Mouse (Mus musculus): ENCODE data around the gene Nudt19.

DNA sequence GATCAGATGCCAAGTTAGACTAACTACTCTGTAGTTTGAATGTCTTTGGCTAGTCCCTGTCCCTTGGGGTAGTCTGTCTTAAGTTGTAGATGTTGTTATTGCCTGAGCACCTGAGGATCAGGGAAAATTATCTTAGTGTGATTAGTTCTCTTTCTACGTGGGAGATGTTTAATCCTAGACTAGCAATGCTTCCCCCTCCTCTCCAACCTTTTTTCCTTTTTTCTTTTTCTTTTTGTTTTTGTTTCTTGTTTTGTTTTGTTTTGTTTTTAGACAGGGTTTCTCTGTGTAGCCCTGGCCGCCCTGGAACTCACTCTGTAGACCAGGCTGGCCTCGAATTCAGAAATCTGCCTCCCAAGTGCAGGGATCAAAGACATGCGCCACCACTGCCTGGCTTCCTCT, at the start of gene Nudt19:
- TF ChIP-seq GATA2 (IDR thresholded peaks at IDR 0.05; ENCODE audit: borderline replicate concordance, low read depth, low read length) (no peak), CTCF (IDR thresholded peaks at IDR 0.05; ENCODE audit: low read depth, low read length) (no peak)

All from G1E (cell line).